Mouse (Mus musculus) thymus, adult 2 months (tissue): ENCODE data around the gene Mmaa. TPM values are rescaled to one million over a fixed set of nuclear protein-coding genes. Genes with fewer than 3 reads are reported as not detected.

Experiments used
- DNase-seq: peaks from one replicate; pipeline ENCODE4 v3.0.0; 2021
- H3K27ac ChIP-seq: fragments of 200-500 bp; 2 replicates; pipeline ENCODE4 v1.5.1; 2012; ENCODE audit warnings: low read length, control low read depth; ENCODE audit not compliant: control insufficient read depth, insufficient read depth
- H3K27me3 ChIP-seq: fragments of 200-500 bp; 2 replicates; pipeline ENCODE4 v1.6.1; 2012; ENCODE audit warnings: mild to moderate bottlenecking, low read length, moderate library complexity, mixed read lengths; ENCODE audit not compliant: control insufficient read depth, insufficient read depth
- H3K36me3 ChIP-seq: fragments of 200-500 bp; 2 replicates; pipeline ENCODE4 v1.6.1; 2012; ENCODE audit warnings: mild to moderate bottlenecking, low read length, moderate library complexity; ENCODE audit not compliant: control insufficient read depth, insufficient read depth
- H3K4me1 ChIP-seq: fragments of 200-500 bp; replicated peaks from 2 replicates; pipeline ENCODE4 v1.6.1; 2012; ENCODE audit warnings: low read length; ENCODE audit not compliant: control insufficient read depth, insufficient read depth
- H3K4me3 ChIP-seq: fragments of 200-500 bp; 2 replicates; pipeline ENCODE4 v1.5.1; 2012; ENCODE audit warnings: mild to moderate bottlenecking, low read length, control low read depth, moderate library complexity; ENCODE audit not compliant: control insufficient read depth, insufficient read depth
- CTCF ChIP-seq: fragments of 200-500 bp; IDR thresholded peaks from 2 replicates; pipeline ENCODE4 v1.5.1; 2012; ENCODE audit warnings: mild to moderate bottlenecking, control low read depth, low read length, moderate library complexity, borderline replicate concordance; ENCODE audit not compliant: control insufficient read depth, poor library complexity, insufficient read depth; ENCODE audit errors: extremely low read depth
- POLR2A ChIP-seq: fragments of 200-500 bp; IDR thresholded peaks from 2 replicates; pipeline ENCODE4 v1.6.1; 2012; ENCODE audit warnings: mild to moderate bottlenecking, low read length, control low read depth, moderate library complexity; ENCODE audit not compliant: control insufficient read depth, poor library complexity, insufficient read depth; ENCODE audit errors: extremely low read depth
- WGBS: fragments of 180-500 bp; shearing (Covaris S2); methylation state at CpG from one replicate; pipeline ENCODE4 v1.1.7; 2018; 5-methylcytosine and 5-hydroxymethylcytosine counted together
- polyA plus RNA-seq: library from polyadenylated mRNA; depleted of rRNA; stranded (reverse); fragments of >200 nt; gene quantifications from 2 replicates; pipeline ENCODE4 v1.2.3, GENCODE M21; 2012

Gene Mmaa
- polyA plus RNA-seq, 1 experiment = 3.9 TPM

GRCm38 (mm10) chr8:79281376-79281890 is 13.3 kb downstream of the Mmaa start:
- TF ChIP-seq CTCF = no peak
- no peak for TF ChIP-seq POLR2A
- Histone ChIP-seq H3K4me3 (no peak overlapping the region), H3K27me3 (no peaks in the 10 kb centered on the region), H3K27ac (no peak overlapping the region), H3K36me3 (no peaks in the 10 kb centered on the region), H3K4me1 (peaks cover 6% of the 10 kb centered on the region)
- DNase-seq = no peak
- 48% methylated on average over 6 of the region's 6 CpGs for WGBS

- no peak for TF ChIP-seq POLR2A
- no peak for TF ChIP-seq CTCF
- WGBS = 95% methylated on average over 8 of the region's 8 CpGs
- Histone ChIP-seq H3K36me3 (no peaks in the 10 kb centered on the region), H3K4me3 (no peak overlapping the region), H3K27ac (no peak overlapping the region), H3K4me1 (peaks cover 6% of the 10 kb centered on the region), H3K27me3 (no peaks in the 10 kb centered on the region)
- no peak for DNase-seq
Measured at GRCm38 (mm10) chr8:79277264-79277870, 17.4 kb downstream of the Mmaa start.

GRCm38 (mm10) chr8:79274940-79275339 is 19.8 kb downstream of the Mmaa start:
- TF ChIP-seq CTCF (no peak), POLR2A (no peak)
- H3K4me3 ChIP-seq = no peak overlapping the region
- no peaks in the 10 kb centered on the region for H3K27me3 ChIP-seq
- no peaks in the 10 kb centered on the region for H3K4me1 ChIP-seq
- no peaks in the 10 kb centered on the region for H3K36me3 ChIP-seq
- DNase-seq = no peak
- WGBS = 84% methylated on average over 10 of the region's 10 CpGs
- H3K27ac ChIP-seq = no peak overlapping the region

- Histone ChIP-seq H3K36me3 (no peaks in the 10 kb centered on the region), H3K4me1 (no peaks in the 10 kb centered on the region), H3K27me3 (no peaks in the 10 kb centered on the region), H3K4me3 (no peak overlapping the region), H3K27ac (no peak overlapping the region)
- no peak for DNase-seq
- WGBS = 93% methylated on average over 6 of the region's 6 CpGs
- no peak for TF ChIP-seq POLR2A
- TF ChIP-seq CTCF = no peak
Measured at GRCm38 (mm10) chr8:79273776-79274175, 21.0 kb downstream of the Mmaa start.

GRCm38 (mm10) chr8:79272676-79273075 is 22.1 kb downstream of the Mmaa start:
- H3K27ac ChIP-seq = no peak overlapping the region
- no peaks in the 10 kb centered on the region for H3K4me1 ChIP-seq
- WGBS = 91% methylated on average over 4 of the region's 4 CpGs
- no peak for DNase-seq
- no peaks in the 10 kb centered on the region for H3K27me3 ChIP-seq
- TF ChIP-seq CTCF (no peak), POLR2A (no peak)
- H3K4me3 ChIP-seq = no peak overlapping the region
- no peaks in the 10 kb centered on the region for H3K36me3 ChIP-seq

- no peak overlapping the region for H3K27ac ChIP-seq
- no peaks in the 10 kb centered on the region for H3K4me1 ChIP-seq
- no peaks in the 10 kb centered on the region for H3K36me3 ChIP-seq
- 97% methylated on average over 7 of the region's 7 CpGs for WGBS
- no peaks in the 10 kb centered on the region for H3K27me3 ChIP-seq
- TF ChIP-seq CTCF = no peak
- TF ChIP-seq POLR2A = no peak
- H3K4me3 ChIP-seq = no peak overlapping the region
- no peak for DNase-seq
Measured at GRCm38 (mm10) chr8:79268921-79269320, 25.8 kb downstream of the Mmaa start.

GRCm38 (mm10) chr8:79261920-79262319 is 32.8 kb downstream of the Mmaa start:
- no peaks in the 10 kb centered on the region for H3K36me3 ChIP-seq
- no peak overlapping the region for H3K27ac ChIP-seq
- no peaks in the 10 kb centered on the region for H3K27me3 ChIP-seq
- no peak for DNase-seq
- 95% methylated on average over 5 of the region's 5 CpGs for WGBS
- H3K4me3 ChIP-seq = no peak overlapping the region
- no peak for TF ChIP-seq POLR2A
- no peak for TF ChIP-seq CTCF
- H3K4me1 ChIP-seq = no peaks in the 10 kb centered on the region
